Mouse (Mus musculus) limb, embryonic 12.5 days (tissue): Measurements from ENCODE around the gene Qk. TPM values are rescaled to one million over a fixed set of nuclear protein-coding genes. Genes with fewer than 3 reads are reported as not detected.

ENCODE experiments used
- ATAC-seq: fragments of 200-750 bp; cut with Nextera tagmentation; 2 replicates; pipeline ENCODE4 v1.8.0; 2017; ENCODE audit warnings: low read depth, moderate TSS enrichment; ENCODE audit not compliant: insufficient number of reproducible peaks, insufficient read depth, low FRiP score, low TSS enrichment
- H3K27ac ChIP-seq: fragments of 300-500 bp; sonication (generic); 2 replicates; pipeline ENCODE4 v1.5.1; 2016; ENCODE audit warnings: mild to moderate bottlenecking, moderate library complexity
- H3K27me3 ChIP-seq: fragments of 300-500 bp; sonication (generic); 2 replicates; pipeline ENCODE4 v1.6.1; 2016; ENCODE audit warnings: mild to moderate bottlenecking, moderate library complexity
- H3K36me3 ChIP-seq: fragments of 300-500 bp; sonication (generic); 2 replicates; pipeline ENCODE4 v1.6.1; 2016; ENCODE audit warnings: mild to moderate bottlenecking, moderate library complexity
- H3K4me1 ChIP-seq: fragments of 300-500 bp; sonication (generic); replicated peaks from 2 replicates; pipeline ENCODE4 v1.6.1; 2016
- H3K4me2 ChIP-seq: fragments of 300-500 bp; sonication (generic); 2 replicates; pipeline ENCODE4 v1.6.1; 2016; ENCODE audit warnings: mild to moderate bottlenecking, moderate library complexity
- H3K4me3 ChIP-seq: fragments of 300-500 bp; sonication (generic); replicated peaks from 2 replicates; pipeline ENCODE4 v1.5.1; 2016; ENCODE audit warnings: mild to moderate bottlenecking
- H3K9ac ChIP-seq: fragments of 300-500 bp; sonication (generic); replicated peaks from 2 replicates; pipeline ENCODE4 v1.6.1; 2016; ENCODE audit warnings: mild to moderate bottlenecking, moderate library complexity
- H3K9me3 ChIP-seq: fragments of 300-500 bp; sonication (generic); 2 replicates; pipeline ENCODE4 v1.6.1; 2016; ENCODE audit warnings: mild to moderate bottlenecking, moderate library complexity
- WGBS: fragments of 180-500 bp; shearing (Covaris S2); methylation state at CpG from one replicate; pipeline ENCODE4 v1.1.7; 2016; 5-methylcytosine and 5-hydroxymethylcytosine counted together
- polyA plus RNA-seq: library from polyadenylated mRNA; unstranded; fragments of >200 nt; fragmentation: Nextera tagmentation; extraction: Ambion mirVana; gene quantifications from 2 replicates; pipeline ENCODE4 v1.2.1, GENCODE M21; 2016

Gene Qk
- polyA plus RNA-seq, 1 experiment from 2014 or later: 27.8 TPM

- H3K9me3 ChIP-seq: no peaks in the 10 kb centered on the region
- no peaks in the 10 kb centered on the region for H3K27me3 ChIP-seq
- no peak overlapping the region for H3K27ac ChIP-seq
- no peak overlapping the region for H3K4me2 ChIP-seq
- no peak for ATAC-seq
- 69% methylated on average over 2 of the region's 2 CpGs for WGBS
- H3K9ac ChIP-seq: no peak overlapping the region
- no peak overlapping the region for H3K4me3 ChIP-seq
- H3K4me1 ChIP-seq: peaks cover 16% of the 10 kb centered on the region
- no peaks in the 10 kb centered on the region for H3K36me3 ChIP-seq
Observed at GRCm38 (mm10) chr17:10306424-10306823, 13.2 kb downstream of the Qk start.

GRCm38 (mm10) chr17:10304001-10304400 is 15.7 kb downstream of the Qk start:
- no peak for ATAC-seq
- Histone ChIP-seq H3K9me3 (no peaks in the 10 kb centered on the region), H3K27ac (no peak overlapping the region), H3K27me3 (no peaks in the 10 kb centered on the region), H3K4me2 (no peak overlapping the region), H3K36me3 (no peaks in the 10 kb centered on the region), H3K4me1 (peaks cover 1% of the 10 kb centered on the region), H3K4me3 (no peak overlapping the region), H3K9ac (no peak overlapping the region)

- H3K27me3 ChIP-seq: no peaks in the 10 kb centered on the region
- H3K4me2 ChIP-seq: no peak overlapping the region
- H3K27ac ChIP-seq: no peak overlapping the region
- no peak overlapping the region for H3K9ac ChIP-seq
- no peaks in the 10 kb centered on the region; the same call in 1 of the 2 replicates for H3K4me1 ChIP-seq
- H3K4me3 ChIP-seq: no peak overlapping the region
- 79% methylated on average over 4 of the region's 4 CpGs for WGBS
- H3K36me3 ChIP-seq: no peaks in the 10 kb centered on the region
- no peaks in the 10 kb centered on the region for H3K9me3 ChIP-seq
- no peak for ATAC-seq
Observed at GRCm38 (mm10) chr17:10300968-10301795, 18.5 kb downstream of the Qk start.

- no peak overlapping the region for H3K27ac ChIP-seq
- no peaks in the 10 kb centered on the region for H3K36me3 ChIP-seq
- no peak overlapping the region for H3K4me2 ChIP-seq
- no peaks in the 10 kb centered on the region for H3K27me3 ChIP-seq
- no peak for ATAC-seq
- no peak overlapping the region for H3K9ac ChIP-seq
- H3K9me3 ChIP-seq: no peaks in the 10 kb centered on the region
- WGBS: 81% methylated on average over 1 of the region's 1 CpGs
- no peak overlapping the region for H3K4me3 ChIP-seq
- no peaks in the 10 kb centered on the region; the same call in 1 of the 2 replicates for H3K4me1 ChIP-seq
Observed at GRCm38 (mm10) chr17:10299396-10299795, 20.3 kb downstream of the Qk start.

- WGBS: 75% methylated on average over 2 of the region's 2 CpGs
- no peak overlapping the region for H3K4me3 ChIP-seq
Observed at GRCm38 (mm10) chr17:10292520-10292919, 27.1 kb downstream of the Qk start.

GRCm38 (mm10) chr17:10284772-10285171 is 34.9 kb downstream of the Qk start:
- H3K4me1 ChIP-seq: peaks cover 12% of the 10 kb centered on the region
- peaks cover 7% of the 10 kb centered on the region; the same call in 1 of the 2 replicates for H3K36me3 ChIP-seq
- no peak overlapping the region for H3K27ac ChIP-seq
- H3K9ac ChIP-seq: no peak overlapping the region
- H3K4me2 ChIP-seq: no peak overlapping the region
- no peaks in the 10 kb centered on the region for H3K27me3 ChIP-seq
- H3K4me3 ChIP-seq: no peak overlapping the region
- 79% methylated on average over 2 of the region's 2 CpGs for WGBS
- H3K9me3 ChIP-seq: no peaks in the 10 kb centered on the region
- no peak for ATAC-seq

More at GRCm38 (mm10) chr17:10292520-10292919, 27.1 kb downstream of the Qk start:
- H3K9ac ChIP-seq: no peak overlapping the region
- no peaks in the 10 kb centered on the region for H3K27me3 ChIP-seq
- no peaks in the 10 kb centered on the region for H3K36me3 ChIP-seq
- no peak for ATAC-seq
- H3K27ac ChIP-seq: no peak overlapping the region
- no peak overlapping the region for H3K4me2 ChIP-seq
- H3K4me1 ChIP-seq: peaks cover 12% of the 10 kb centered on the region
- H3K9me3 ChIP-seq: no peaks in the 10 kb centered on the region

GRCm38 (mm10) chr17:10279532-10279931 is 40.1 kb downstream of the Qk start:
- Histone ChIP-seq H3K36me3 (peaks cover 17% of the 10 kb centered on the region), H3K9me3 (no peaks in the 10 kb centered on the region), H3K4me1 (0 out of 2 replicates have a peak, but pooled peaks cover under 1% of the 10 kb centered on the region), H3K27ac (no peak overlapping the region), H3K4me3 (no peak overlapping the region), H3K4me2 (no peak overlapping the region), H3K27me3 (no peaks in the 10 kb centered on the region), H3K9ac (no peak overlapping the region)
- WGBS: 89% methylated on average over 2 of the region's 2 CpGs
- no peak for ATAC-seq

- Histone ChIP-seq H3K27me3 (no peaks in the 10 kb centered on the region), H3K36me3 (peaks cover 12% of the 10 kb centered on the region; the same call in 1 of the 2 replicates), H3K4me1 (no peaks in the 10 kb centered on the region), H3K9ac (no peak overlapping the region), H3K4me2 (no peak overlapping the region), H3K9me3 (no peaks in the 10 kb centered on the region), H3K27ac (no peak overlapping the region), H3K4me3 (no peak overlapping the region)
- ATAC-seq: no peak
- 82% methylated on average over 3 of the region's 3 CpGs for WGBS
Observed at GRCm38 (mm10) chr17:10269518-10269917, 50.1 kb downstream of the Qk start.

- Histone ChIP-seq H3K4me3 (no peak overlapping the region), H3K9ac (no peak overlapping the region), H3K9me3 (no peaks in the 10 kb centered on the region), H3K27me3 (no peaks in the 10 kb centered on the region), H3K4me1 (no peaks in the 10 kb centered on the region), H3K4me2 (no peak overlapping the region), H3K36me3 (peaks cover 12% of the 10 kb centered on the region; the same call in 1 of the 2 replicates), H3K27ac (no peak overlapping the region)
- 88% methylated on average over 1 of the region's 1 CpGs for WGBS
- ATAC-seq: no peak
Observed at GRCm38 (mm10) chr17:10268468-10268867, 51.2 kb downstream of the Qk start.

- Histone ChIP-seq H3K4me3 (no peak overlapping the region), H3K27ac (no peak overlapping the region), H3K4me2 (no peak overlapping the region), H3K27me3 (no peaks in the 10 kb centered on the region), H3K9me3 (no peaks in the 10 kb centered on the region), H3K9ac (no peak overlapping the region), H3K4me1 (no peaks in the 10 kb centered on the region), H3K36me3 (peaks cover 14% of the 10 kb centered on the region; the same call in 1 of the 2 replicates)
- 75% methylated on average over 4 of the region's 4 CpGs for WGBS
- no peak for ATAC-seq
Observed at GRCm38 (mm10) chr17:10266207-10266606, 53.4 kb downstream of the Qk start.

- no peak for ATAC-seq
- Histone ChIP-seq H3K4me2 (no peak overlapping the region), H3K9ac (no peak overlapping the region), H3K36me3 (no peaks in the 10 kb centered on the region), H3K9me3 (no peaks in the 10 kb centered on the region), H3K4me3 (no peak overlapping the region), H3K27ac (no peak overlapping the region), H3K27me3 (no peaks in the 10 kb centered on the region), H3K4me1 (peaks cover 11% of the 10 kb centered on the region)
- WGBS: 56% methylated on average over 4 of the region's 4 CpGs
Observed at GRCm38 (mm10) chr17:10251252-10251958, 68.2 kb downstream of the Qk start.
